Mouse (Mus musculus) thymus, adult 2 months (tissue): ENCODE data around the gene Islr.

ENCODE experiments used
- CTCF ChIP-seq: fragments of 200-500 bp; IDR thresholded peaks from 2 replicates; pipeline ENCODE4 v1.5.1; 2012; ENCODE audit warnings: mild to moderate bottlenecking, control low read depth, low read length, moderate library complexity, borderline replicate concordance; ENCODE audit not compliant: control insufficient read depth, poor library complexity, insufficient read depth; ENCODE audit errors: extremely low read depth
- POLR2A ChIP-seq: fragments of 200-500 bp; IDR thresholded peaks from 2 replicates; pipeline ENCODE4 v1.6.1; 2012; ENCODE audit warnings: mild to moderate bottlenecking, low read length, control low read depth, moderate library complexity; ENCODE audit not compliant: control insufficient read depth, poor library complexity, insufficient read depth; ENCODE audit errors: extremely low read depth

GRCm38 (mm10) chr9:58134906-58135305, 69.2 kb downstream of the Islr start:
- no peak for TF ChIP-seq CTCF
- no peak for TF ChIP-seq POLR2A
